Mouse (Mus musculus) neutrophil, adult 59 days (primary cell): ENCODE measurements around the gene Cbx6. TPM values are rescaled to one million over a fixed set of nuclear protein-coding genes. Genes with fewer than 3 reads are reported as not detected.

Experiments
- total RNA-seq, 2 experiments: library from RNA; stranded (reverse); gene quantifications; 1 replicate in 1 of 2; 2 replicates in 1 of 2; pipeline ENCODE4 v1.2.4; 2023

Gene Cbx6
- total RNA-seq = 1 to 10 TPM; 5.0 to 6.3 TPM

DNA sequence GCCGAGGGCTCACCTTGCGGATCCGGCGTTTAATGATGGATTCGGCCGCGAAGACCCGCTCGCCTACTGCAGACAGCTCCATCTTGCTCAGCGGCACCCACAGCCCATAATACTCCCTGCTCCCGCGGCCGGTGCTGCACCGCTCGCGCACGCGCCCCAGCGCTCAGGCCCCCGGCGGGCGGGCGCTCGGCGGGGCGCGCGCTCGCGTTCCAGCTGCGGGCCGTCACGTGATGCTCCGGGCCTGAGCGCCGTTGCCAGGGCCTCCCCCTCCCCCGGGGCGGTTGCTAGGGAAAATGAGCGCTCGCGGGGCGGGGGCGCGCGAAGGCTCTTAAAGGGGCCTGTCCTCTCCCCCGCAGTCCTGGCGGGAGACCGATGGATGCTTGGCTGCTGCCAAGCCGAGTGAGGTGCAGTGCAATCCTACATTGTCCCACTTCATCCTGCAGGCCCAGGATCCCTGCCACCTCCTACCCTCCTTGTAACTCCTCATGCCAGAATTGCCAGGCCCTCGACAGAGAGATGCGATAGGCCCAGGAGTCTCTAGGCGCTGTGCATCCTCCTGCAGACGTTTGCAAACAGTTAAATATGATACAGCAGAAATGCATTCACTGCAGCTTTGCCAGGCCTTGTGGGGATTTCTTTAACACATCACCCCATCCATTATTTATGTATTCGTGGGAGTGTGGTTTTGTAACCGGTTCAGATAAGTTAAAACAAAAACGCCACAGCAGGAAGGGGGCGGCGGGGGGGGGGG, at the start of gene Cbx6, which contains the start of gene Npcd:
Gene Cbx6, minus strand, starts transcription at position 559 of the 751 bp plus-strand sequence.
Gene Npcd, minus strand, starts transcription at position 108 of the 751 bp plus-strand sequence.

DNA sequence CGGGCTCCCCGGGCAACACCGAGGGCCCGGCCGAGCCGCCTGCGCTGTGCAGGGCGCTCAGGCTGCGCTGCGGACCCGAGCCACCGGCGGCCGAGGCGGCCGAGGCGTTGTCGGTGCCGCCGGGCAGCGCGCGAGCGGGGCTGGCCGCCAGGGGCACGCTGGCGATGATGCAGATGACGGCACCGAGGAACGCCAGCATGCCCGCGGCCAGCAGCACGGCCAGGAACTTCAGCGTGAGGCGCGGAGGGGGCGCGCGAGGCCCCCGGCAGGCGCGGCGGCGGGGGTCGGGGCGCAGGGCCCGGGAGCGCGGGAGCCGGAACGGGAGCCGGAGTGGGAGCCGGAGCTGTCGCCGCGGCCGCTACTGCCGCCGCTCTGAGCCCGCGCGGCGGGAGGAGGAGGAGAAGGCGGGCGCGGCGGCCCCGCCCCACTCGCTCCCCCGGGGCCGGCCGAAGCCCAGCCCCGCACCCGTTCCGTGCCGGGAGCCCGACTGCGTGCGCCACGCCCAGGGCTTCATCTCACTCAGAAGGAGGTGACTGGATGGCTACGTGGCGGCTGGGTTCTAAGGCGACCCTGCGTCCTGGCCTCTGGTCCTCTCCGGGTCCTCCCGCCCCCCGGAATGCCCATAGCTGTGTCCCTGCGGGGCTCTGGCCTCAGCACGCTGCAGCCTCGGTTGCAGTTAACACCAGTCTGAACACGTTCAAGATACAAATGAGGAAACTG, 30.0 kb downstream of the Cbx6 start, which contains the start of gene Nptxr:
Gene Nptxr, minus strand, starts transcription at position 415 of the 720 bp plus-strand sequence.

GRCm38 (mm10) chr15:79777749-79778148, 56.7 kb downstream of the Cbx6 start, which contains the start of gene Dnal4:
Dnal4 (minus strand) TSS chr15:79777849.

Other genes starting within 250 kb of the Cbx6 start
- gene Dmc1, start 229.6 kb downstream of the Cbx6 start, total RNA-seq = 1 to 10 TPM; 1.3 to 3.7 TPM
- 1 to 10 TPM; 3.1 TPM for gene Fam227a, start 175.7 kb downstream of the Cbx6 start, total RNA-seq
- gene Cby1, start 175.5 kb downstream of the Cbx6 start, total RNA-seq = 10 to 100 TPM; 24.0 to 24.6 TPM
- 100 to 1,000 TPM; 101 to 111 TPM for gene Tomm22, start 163.8 kb downstream of the Cbx6 start, total RNA-seq
- 10 to 100 TPM; 22.1 to 25.7 TPM for gene Josd1, start 146.8 kb downstream of the Cbx6 start, total RNA-seq
- 100 to 1,000 TPM in 1 of 2 experiments, 10 to 100 TPM in 1; 98.1 to 101 TPM for gene Gtpbp1, start 143.8 kb downstream of the Cbx6 start, total RNA-seq
- gene Sun2, start 92.2 kb downstream of the Cbx6 start, total RNA-seq = 100 to 1,000 TPM; 557 to 606 TPM
- gene Dnal4, start 56.8 kb downstream of the Cbx6 start, total RNA-seq = 10 to 100 TPM in 1 of 2 experiments, 1 to 10 TPM in 1; 9.4 to 10.9 TPM
- gene Nptxr, start 29.9 kb downstream of the Cbx6 start, total RNA-seq = under 1 TPM; 0.07 to 0.44 TPM
- gene Npcd, start 451 bp downstream of the Cbx6 start, total RNA-seq = not detected
- gene Apobec3, start 57.0 kb upstream of the Cbx6 start, total RNA-seq = 10 to 100 TPM; 57.3 to 57.8 TPM
- 1 to 10 TPM; 8.6 to 9.4 TPM for gene Cbx7, start 136.4 kb upstream of the Cbx6 start, total RNA-seq
- under 1 TPM; 0.60 to 0.90 TPM for gene Pdgfb, start 180.3 kb upstream of the Cbx6 start, total RNA-seq